Mouse (Mus musculus): ENCODE results near the gene Rpl9-ps1. TPM values are rescaled to one million over a fixed set of nuclear protein-coding genes. Genes with fewer than 3 reads are reported as not detected.

The Rpl9-ps1 gene
- polyA plus RNA-seq (2015; fragmentation: Nextera tagmentation; extraction: Ambion mirVana): not detected in 2 replicates

DNA sequence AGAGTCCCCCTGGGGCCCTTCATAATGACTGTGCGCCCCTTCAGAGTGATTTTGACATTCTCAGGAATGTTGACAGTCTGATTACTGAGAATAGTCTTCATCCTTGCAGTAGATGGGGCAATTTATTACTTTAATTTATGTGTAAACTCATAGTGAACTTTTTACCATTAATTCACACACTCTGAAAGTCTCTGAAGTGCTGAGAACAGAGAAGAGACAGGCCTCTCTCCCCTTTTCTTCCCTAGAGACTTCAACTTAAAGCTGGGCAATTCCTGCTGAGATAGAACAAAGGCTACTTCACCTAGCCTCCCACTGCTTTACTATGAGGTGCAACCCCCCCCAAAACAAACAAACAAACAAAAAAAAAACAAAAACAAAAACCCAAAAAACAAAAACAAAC is at the start of gene Rpl9-ps1:
Rpl9-ps1 (minus strand) TSS at position 101 of the 400 bp plus-strand sequence.
- no peak within 1 kb of the TSS for H3K27ac ChIP-seq
- H3K4me2 ChIP-seq (ENCODE audit: low read length): no peak within 1 kb of the TSS
- no peak within 1 kb of the TSS for H3K4me3 ChIP-seq (replicated peaks; ENCODE audit: low read depth, low read length)
- ATAC-seq (replicated peaks; ENCODE audit: low FRiP score, low read depth): no peak
- H3K36me3 ChIP-seq (ENCODE audit: insufficient read depth, low read length): no peaks in the 10 kb centered on the region
- H3K9me3 ChIP-seq (replicated peaks; ENCODE audit: low read length): no peaks in the 10 kb centered on the region
- H3K9ac ChIP-seq (ENCODE audit: low read depth, low read length): no peak within 1 kb of the TSS
- H3K27me3 ChIP-seq (ENCODE audit: insufficient read depth, low read length): no peaks in the 10 kb centered on the region
- DNase-seq (ENCODE audit: low spot score): no peak
- TF ChIP-seq CTCF (IDR thresholded peaks at IDR 0.05; ENCODE audit: low read depth): no peak
- 83% methylated on average over 1 of the region's 1 CpGs for WGBS
- H3K4me1 ChIP-seq (replicated peaks; ENCODE audit: insufficient read depth, low read length): no peaks in the 10 kb centered on the region; the same call in 1 of the 2 replicates

DNA sequence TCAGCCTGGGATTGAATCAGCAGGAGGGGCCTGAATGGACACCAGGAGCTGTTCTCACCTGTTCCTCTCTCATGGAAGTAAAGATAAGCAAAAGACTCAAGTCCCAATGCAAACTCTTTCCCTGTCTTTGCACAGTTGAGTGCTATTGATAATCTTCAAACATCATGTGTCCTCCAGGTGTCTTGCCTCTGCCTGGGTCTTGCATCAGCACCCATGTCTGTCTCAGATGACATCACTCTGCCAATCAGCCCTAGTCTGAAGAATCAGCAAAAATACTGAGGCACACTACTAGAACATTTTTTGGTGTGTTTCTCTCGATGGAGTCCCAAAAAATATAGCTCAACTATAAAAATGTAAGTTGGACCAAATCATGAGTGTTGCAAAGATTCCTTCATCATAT is 46.6 kb upstream of the Rpl9-ps1 start:
- H3K9me3 ChIP-seq (replicated peaks; ENCODE audit: low read length): no peaks in the 10 kb centered on the region
- no peak for ATAC-seq (replicated peaks; ENCODE audit: low FRiP score, low read depth)

DNA sequence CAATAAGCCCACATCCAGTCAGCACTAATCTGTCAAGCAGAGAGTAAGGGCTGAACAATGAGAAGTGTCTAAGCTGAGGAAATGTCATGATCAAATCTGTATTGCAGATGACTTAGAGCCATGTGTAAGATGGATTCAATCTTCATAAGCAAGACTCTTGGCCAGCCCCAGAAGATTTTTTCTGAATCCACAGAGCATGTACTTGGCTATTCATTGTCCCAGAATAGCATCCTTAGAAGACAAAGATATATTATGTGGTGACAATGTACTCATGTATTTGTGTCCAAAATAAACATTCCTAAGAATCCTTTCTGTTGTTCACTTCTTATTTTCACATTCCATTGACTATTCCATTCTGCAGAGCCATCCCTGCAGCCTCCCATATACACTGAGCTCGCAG is 44.5 kb upstream of the Rpl9-ps1 start:
- WGBS: 72% methylated on average over 1 of the region's 1 CpGs

More for the DNA sequence above, 46.6 kb upstream of the Rpl9-ps1 start:
- DNase-seq (ENCODE audit: low spot score): no peak
- no peak overlapping the region for H3K4me3 ChIP-seq (replicated peaks; ENCODE audit: low read depth, low read length)
- no peak overlapping the region for H3K4me2 ChIP-seq (ENCODE audit: low read length)
- no peaks in the 10 kb centered on the region for H3K27me3 ChIP-seq (ENCODE audit: insufficient read depth, low read length)
- H3K27ac ChIP-seq: no peak overlapping the region
- TF ChIP-seq CTCF (IDR thresholded peaks at IDR 0.05; ENCODE audit: low read depth): no peak
- 50% methylated on average over 1 of the region's 1 CpGs for WGBS
- no peak overlapping the region for H3K9ac ChIP-seq (ENCODE audit: low read depth, low read length)
- no peaks in the 10 kb centered on the region for H3K4me1 ChIP-seq (replicated peaks; ENCODE audit: insufficient read depth, low read length)
- H3K36me3 ChIP-seq (ENCODE audit: insufficient read depth, low read length): no peaks in the 10 kb centered on the region

DNA sequence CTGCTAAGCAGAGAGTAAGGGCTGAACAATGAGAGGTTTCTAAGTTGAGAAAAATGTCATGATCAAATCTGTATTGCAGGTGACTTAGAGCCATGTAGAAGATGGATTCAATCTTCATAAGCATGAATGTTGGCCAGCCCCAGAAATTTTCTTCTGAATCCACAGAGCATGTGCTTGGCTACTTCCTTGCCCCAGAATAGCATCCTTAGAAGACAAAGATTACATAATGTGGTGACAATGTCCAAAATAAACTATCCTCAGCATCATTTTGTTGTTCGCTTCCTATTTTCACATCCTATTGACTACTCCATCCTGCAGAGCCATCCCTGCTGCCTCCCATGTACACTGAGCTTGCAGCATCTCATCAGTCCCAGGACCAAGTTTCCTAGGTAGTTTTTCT is 30.2 kb upstream of the Rpl9-ps1 start:
- ATAC-seq (replicated peaks; ENCODE audit: low FRiP score, low read depth) (no peak), DNase-seq (ENCODE audit: low spot score) (no peak)
- H3K27me3 ChIP-seq (ENCODE audit: insufficient read depth, low read length): no peaks in the 10 kb centered on the region
- H3K4me1 ChIP-seq (replicated peaks; ENCODE audit: insufficient read depth, low read length): no peaks in the 10 kb centered on the region
- H3K4me3 ChIP-seq (replicated peaks; ENCODE audit: low read depth, low read length): no peak overlapping the region
- no peaks in the 10 kb centered on the region for H3K36me3 ChIP-seq (ENCODE audit: insufficient read depth, low read length)
- WGBS: 91% methylated on average over 1 of the region's 1 CpGs
- no peak overlapping the region for H3K27ac ChIP-seq
- no peak overlapping the region for H3K9ac ChIP-seq (ENCODE audit: low read depth, low read length)
- no peak for TF ChIP-seq CTCF (IDR thresholded peaks at IDR 0.05; ENCODE audit: low read depth)
- no peak overlapping the region for H3K4me2 ChIP-seq (ENCODE audit: low read length)
- H3K9me3 ChIP-seq (replicated peaks; ENCODE audit: low read length): no peaks in the 10 kb centered on the region

More for the DNA sequence above, 44.5 kb upstream of the Rpl9-ps1 start:
- H3K9me3 ChIP-seq (replicated peaks; ENCODE audit: low read length): no peaks in the 10 kb centered on the region
- no peak overlapping the region for H3K4me2 ChIP-seq (ENCODE audit: low read length)
- no peak overlapping the region for H3K27ac ChIP-seq
- ATAC-seq (replicated peaks; ENCODE audit: low FRiP score, low read depth): no peak
- H3K36me3 ChIP-seq (ENCODE audit: insufficient read depth, low read length): no peaks in the 10 kb centered on the region
- no peaks in the 10 kb centered on the region for H3K27me3 ChIP-seq (ENCODE audit: insufficient read depth, low read length)
- no peak overlapping the region for H3K4me3 ChIP-seq (replicated peaks; ENCODE audit: low read depth, low read length)
- peak; percentile 21 for DNase-seq (ENCODE audit: low spot score)
- H3K9ac ChIP-seq (ENCODE audit: low read depth, low read length): no peak overlapping the region
- no peaks in the 10 kb centered on the region for H3K4me1 ChIP-seq (replicated peaks; ENCODE audit: insufficient read depth, low read length)
- no peak for TF ChIP-seq CTCF (IDR thresholded peaks at IDR 0.05; ENCODE audit: low read depth)

DNA sequence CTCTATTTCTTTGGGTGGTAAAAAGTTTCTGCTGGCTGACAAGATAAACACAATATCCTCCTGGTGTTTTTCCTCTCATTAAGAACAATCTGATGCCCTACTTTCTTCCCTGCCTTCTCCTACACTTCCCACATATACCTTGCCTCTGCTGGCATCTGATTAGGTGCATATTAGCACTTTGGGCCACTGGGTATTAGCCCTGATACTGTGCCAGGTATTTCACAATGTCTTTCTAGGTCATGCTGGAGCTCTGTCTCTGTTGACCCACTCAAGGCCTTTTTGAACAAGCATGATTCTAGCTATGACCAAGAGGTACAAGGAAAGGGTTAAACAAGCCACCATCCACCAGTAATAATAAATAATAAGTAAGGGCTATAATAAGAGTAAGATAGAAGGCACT is 26.3 kb upstream of the Rpl9-ps1 start:
- Histone ChIP-seq H3K4me3 (replicated peaks; ENCODE audit: low read depth, low read length) (no peak overlapping the region), H3K9ac (ENCODE audit: low read depth, low read length) (no peak overlapping the region), H3K4me1 (replicated peaks; ENCODE audit: insufficient read depth, low read length) (no peaks in the 10 kb centered on the region), H3K9me3 (replicated peaks; ENCODE audit: low read length) (no peaks in the 10 kb centered on the region), H3K27me3 (ENCODE audit: insufficient read depth, low read length) (no peaks in the 10 kb centered on the region), H3K36me3 (ENCODE audit: insufficient read depth, low read length) (no peaks in the 10 kb centered on the region), H3K27ac (no peak overlapping the region), H3K4me2 (ENCODE audit: low read length) (no peak overlapping the region)
- no peak for ATAC-seq (replicated peaks; ENCODE audit: low FRiP score, low read depth)
- no peak for TF ChIP-seq CTCF (IDR thresholded peaks at IDR 0.05; ENCODE audit: low read depth)
- no peak for DNase-seq (ENCODE audit: low spot score)

DNA sequence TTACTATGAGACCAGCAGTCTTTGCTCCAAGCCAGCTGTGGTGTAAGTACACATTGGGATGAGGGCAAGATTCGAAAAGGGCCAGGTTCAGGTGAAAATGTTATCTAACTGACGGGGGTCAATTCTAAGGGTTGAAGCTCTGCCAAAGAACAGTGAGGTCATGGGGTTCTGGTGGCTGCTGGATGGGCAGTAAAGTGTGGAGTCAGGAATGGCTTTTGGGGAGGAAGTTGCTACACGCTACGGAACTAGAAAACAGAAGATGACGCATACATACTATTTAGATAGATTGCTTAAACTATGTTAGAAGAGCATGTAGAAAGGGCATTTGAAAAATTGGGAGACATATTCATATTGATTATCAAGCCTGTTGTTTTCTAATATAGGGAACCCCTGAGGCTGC is 18.1 kb upstream of the Rpl9-ps1 start:
- 64% methylated on average over 5 of the region's 5 CpGs for WGBS
- no peaks in the 10 kb centered on the region for H3K4me1 ChIP-seq (replicated peaks; ENCODE audit: insufficient read depth, low read length)
- no peak overlapping the region for H3K9ac ChIP-seq (ENCODE audit: low read depth, low read length)
- no peak overlapping the region for H3K27ac ChIP-seq
- no peak overlapping the region for H3K4me3 ChIP-seq (replicated peaks; ENCODE audit: low read depth, low read length)
- H3K36me3 ChIP-seq (ENCODE audit: insufficient read depth, low read length): no peaks in the 10 kb centered on the region
- no peaks in the 10 kb centered on the region for H3K9me3 ChIP-seq (replicated peaks; ENCODE audit: low read length)
- H3K27me3 ChIP-seq (ENCODE audit: insufficient read depth, low read length): no peaks in the 10 kb centered on the region
- DNase-seq (ENCODE audit: low spot score): peak; percentile 8
- TF ChIP-seq CTCF (IDR thresholded peaks at IDR 0.05; ENCODE audit: low read depth): no peak
- ATAC-seq (replicated peaks; ENCODE audit: low FRiP score, low read depth): no peak
- H3K4me2 ChIP-seq (ENCODE audit: low read length): no peak overlapping the region

DNA sequence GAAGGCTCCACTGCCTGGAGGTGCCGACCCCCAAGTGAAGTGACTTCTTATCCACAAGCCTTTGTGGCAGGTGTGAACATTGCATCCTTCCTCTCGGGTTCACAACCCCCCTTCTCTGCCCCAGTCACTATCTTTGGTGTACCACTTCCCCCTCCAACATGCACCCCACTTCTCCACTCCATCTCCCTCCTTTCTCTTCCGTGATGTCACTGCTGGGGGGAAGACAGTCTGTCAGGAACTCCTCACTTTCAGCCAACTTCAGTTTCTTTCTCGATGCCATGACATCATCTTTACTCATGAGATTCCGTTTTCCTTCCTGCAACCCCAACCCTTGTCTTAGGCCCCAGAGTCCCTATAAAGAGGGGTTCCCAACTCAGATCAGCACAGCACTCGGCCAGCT is 16.8 kb upstream of the Rpl9-ps1 start, which contains the start of gene Ccl4:
Ccl4 (plus strand) TSS at position 381 of the 400 bp plus-strand sequence.
- no peak for ATAC-seq (replicated peaks; ENCODE audit: low FRiP score, low read depth)
- TF ChIP-seq CTCF (IDR thresholded peaks at IDR 0.05; ENCODE audit: low read depth): no peak
- H3K9ac ChIP-seq (ENCODE audit: low read depth, low read length): no peak within 1 kb of the TSS
- H3K4me3 ChIP-seq (replicated peaks; ENCODE audit: low read depth, low read length): no peak within 1 kb of the TSS
- DNase-seq (ENCODE audit: low spot score): no peak
- no peak within 1 kb of the TSS for H3K4me2 ChIP-seq (ENCODE audit: low read length)
- H3K9me3 ChIP-seq (replicated peaks; ENCODE audit: low read length): no peaks in the 10 kb centered on the region
- H3K27me3 ChIP-seq (ENCODE audit: insufficient read depth, low read length): no peaks in the 10 kb centered on the region
- no peaks in the 10 kb centered on the region for H3K4me1 ChIP-seq (replicated peaks; ENCODE audit: insufficient read depth, low read length)
- H3K27ac ChIP-seq: no peak within 1 kb of the TSS
- WGBS: 84% methylated on average over 6 of the region's 6 CpGs
- H3K36me3 ChIP-seq (ENCODE audit: insufficient read depth, low read length): no peaks in the 10 kb centered on the region
